Mouse (Mus musculus): ENCODE results near the gene Hid1. TPM values are rescaled to one million over a fixed set of nuclear protein-coding genes. Genes with fewer than 3 reads are reported as not detected.

Hid1 gene
- total RNA-seq, 1 experiment: 2.4 TPM

DNA sequence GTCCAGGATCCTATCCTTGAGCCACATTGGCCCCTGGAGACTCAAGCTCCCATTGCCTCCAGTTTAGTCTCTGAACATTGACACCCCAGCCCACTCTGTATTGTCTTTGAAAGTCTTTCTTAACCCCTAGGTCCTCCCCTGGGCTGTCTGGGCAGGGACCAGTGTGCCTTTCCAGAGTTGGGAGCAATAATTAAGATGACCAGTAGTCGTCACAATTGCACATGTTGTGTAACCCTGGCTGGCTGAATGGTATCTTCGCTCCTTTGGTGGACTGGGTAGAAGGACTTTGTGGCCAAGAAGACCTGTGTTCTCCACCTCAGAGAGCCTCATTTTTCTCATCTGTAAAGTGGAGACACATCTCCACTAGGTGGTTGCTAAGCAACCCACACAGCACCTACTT is 53.3 kb downstream of the Hid1 start:
- H3K9me3 ChIP-seq (ENCODE audit: control insufficient read depth, insufficient read depth, low read depth, low read length): no peaks in the 10 kb centered on the region
- H3K4me3 ChIP-seq (ENCODE audit: insufficient read depth in 1 of 2, low read depth in 1 of 2, low read length in 2 of 2, poor library complexity in 1 of 2, severe bottlenecking in 1 of 2): no peak overlapping the region
- in situ Hi-C loops (cut with MboI; ENCODE audit: low sequenced_read_pairs in 2 of 2, unreplicated experiment in 2 of 2): no loop called here
- DNase-seq (ENCODE audit: low read depth, low spot score): no peak
- H3K36me3 ChIP-seq (ENCODE audit: control insufficient read depth, insufficient read depth, low read length, poor library complexity, severe bottlenecking): no peaks in the 10 kb centered on the region
- no peak overlapping the region for H3K27ac ChIP-seq (ENCODE audit: insufficient read depth, low read depth, low read length, poor library complexity, severe bottlenecking)
- no peak for TF ChIP-seq ZNF384 (IDR thresholded peaks at IDR 0.05; ENCODE audit: low read depth, low read length)
- no peak for TF ChIP-seq MAFK (IDR thresholded peaks at IDR 0.05; ENCODE audit: insufficient read depth, low read depth, low read length)
- H3K4me1 ChIP-seq (ENCODE audit: control insufficient read depth in 2 of 2, insufficient read depth in 2 of 2, low read length in 2 of 2, poor library complexity in 1 of 2): peaks cover 2 to 3% of the 10 kb centered on the region in 2 experiments; a peak in 1 of 4 replicates
- H3K9ac ChIP-seq (ENCODE audit: insufficient read depth, low read depth, low read length, poor library complexity, severe bottlenecking): no peak overlapping the region

DNA sequence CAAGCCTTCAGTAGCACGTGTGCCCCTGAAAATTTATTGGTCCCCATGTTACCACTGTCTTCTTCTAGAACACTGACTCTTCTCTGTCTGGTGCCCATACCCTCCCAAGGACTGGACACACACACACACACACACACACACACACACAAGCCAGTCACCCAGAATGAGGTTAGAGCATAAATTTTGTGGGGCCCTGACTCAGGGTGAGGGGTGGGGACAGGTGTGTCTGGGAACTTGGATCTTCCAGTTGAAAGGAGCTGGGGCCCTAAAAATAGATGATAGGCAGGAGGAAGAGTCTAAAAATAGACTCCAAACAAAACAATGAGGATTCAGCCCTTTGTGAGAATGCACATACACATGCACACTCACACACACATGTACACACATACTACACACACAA is 58.8 kb downstream of the Hid1 start:
- no peaks in the 10 kb centered on the region for H3K9me3 ChIP-seq (ENCODE audit: control insufficient read depth, insufficient read depth, low read depth, low read length)
- H3K4me1 ChIP-seq (ENCODE audit: control insufficient read depth in 2 of 2, insufficient read depth in 2 of 2, low read length in 2 of 2, poor library complexity in 1 of 2): 0 out of 4 replicates have a peak, but pooled peaks cover 0 to 7% of the 10 kb centered on the region in 2 experiments
- H3K36me3 ChIP-seq (ENCODE audit: control insufficient read depth, insufficient read depth, low read length, poor library complexity, severe bottlenecking): no peaks in the 10 kb centered on the region
- in situ Hi-C loops (cut with MboI; ENCODE audit: low sequenced_read_pairs in 2 of 2, unreplicated experiment in 2 of 2): no loop called here
- no peak overlapping the region for H3K27ac ChIP-seq (ENCODE audit: insufficient read depth, low read depth, low read length, poor library complexity, severe bottlenecking)
- TF ChIP-seq MAFK (IDR thresholded peaks at IDR 0.05; ENCODE audit: insufficient read depth, low read depth, low read length): no peak
- no peak for TF ChIP-seq ZNF384 (IDR thresholded peaks at IDR 0.05; ENCODE audit: low read depth, low read length)
- no peak for TF ChIP-seq ZC3H11A (IDR thresholded peaks at IDR 0.05; ENCODE audit: borderline replicate concordance, low read depth, low read length)
- TF ChIP-seq CHD2 (IDR thresholded peaks at IDR 0.05; ENCODE audit: low read depth, low read length): no peak
- TF ChIP-seq HCFC1 (IDR thresholded peaks at IDR 0.05; ENCODE audit: borderline replicate concordance, insufficient read depth, low read length): no peak
- no peak for DNase-seq (ENCODE audit: low read depth, low spot score)
- no peak overlapping the region for H3K4me3 ChIP-seq (ENCODE audit: insufficient read depth in 1 of 2, low read depth in 1 of 2, low read length in 2 of 2, poor library complexity in 1 of 2, severe bottlenecking in 1 of 2)
- no peak overlapping the region for H3K9ac ChIP-seq (ENCODE audit: insufficient read depth, low read depth, low read length, poor library complexity, severe bottlenecking)

DNA sequence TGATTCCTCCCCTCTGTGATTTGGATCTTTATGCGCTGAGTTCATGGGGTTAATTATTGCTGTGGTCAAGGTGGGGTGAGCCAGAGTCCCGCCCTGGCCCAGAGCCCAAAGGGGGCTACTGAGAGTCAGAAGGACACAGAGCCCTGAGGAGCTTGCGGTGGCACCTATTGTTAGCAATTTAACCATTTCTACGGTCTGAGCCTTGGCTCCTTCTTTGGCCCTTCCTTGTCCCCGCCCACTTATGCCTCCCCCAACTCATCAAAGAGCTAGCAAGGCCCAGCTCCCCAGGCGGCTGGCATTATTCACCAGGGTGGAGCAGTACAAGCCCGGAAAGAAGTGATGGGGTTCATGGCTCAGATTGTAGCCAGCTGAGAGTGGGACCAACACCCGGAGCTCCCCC is 60.7 kb downstream of the Hid1 start, which contains the start of gene Otop2:
Gene Otop2, plus strand, starts transcription at position 301 of the 400 bp plus-strand sequence.
- Histone ChIP-seq H3K4me1 (ENCODE audit: control insufficient read depth in 2 of 2, insufficient read depth in 2 of 2, low read length in 2 of 2, poor library complexity in 1 of 2) (peaks cover 0 to 7% of the 10 kb centered on the region in 2 experiments; a peak in 1 of 4 replicates), H3K9me3 (ENCODE audit: control insufficient read depth, insufficient read depth, low read depth, low read length) (no peaks in the 10 kb centered on the region), H3K4me3 (ENCODE audit: insufficient read depth in 1 of 2, low read depth in 1 of 2, low read length in 2 of 2, poor library complexity in 1 of 2, severe bottlenecking in 1 of 2) (no peak within 1 kb of the TSS), H3K9ac (ENCODE audit: insufficient read depth, low read depth, low read length, poor library complexity, severe bottlenecking) (no peak within 1 kb of the TSS), H3K36me3 (ENCODE audit: control insufficient read depth, insufficient read depth, low read length, poor library complexity, severe bottlenecking) (no peaks in the 10 kb centered on the region), H3K27ac (ENCODE audit: insufficient read depth, low read depth, low read length, poor library complexity, severe bottlenecking) (no peak within 1 kb of the TSS)
- in situ Hi-C loops (cut with MboI; ENCODE audit: low sequenced_read_pairs in 2 of 2, unreplicated experiment in 2 of 2): no loop called here
- no peak for DNase-seq (ENCODE audit: low read depth, low spot score)
- TF ChIP-seq HCFC1 (IDR thresholded peaks at IDR 0.05; ENCODE audit: borderline replicate concordance, insufficient read depth, low read length) (no peak), CHD2 (IDR thresholded peaks at IDR 0.05; ENCODE audit: low read depth, low read length) (no peak), ZNF384 (IDR thresholded peaks at IDR 0.05; ENCODE audit: low read depth, low read length) (no peak), ZC3H11A (IDR thresholded peaks at IDR 0.05; ENCODE audit: borderline replicate concordance, low read depth, low read length) (no peak), MAFK (IDR thresholded peaks at IDR 0.05; ENCODE audit: insufficient read depth, low read depth, low read length) (no peak)

DNA sequence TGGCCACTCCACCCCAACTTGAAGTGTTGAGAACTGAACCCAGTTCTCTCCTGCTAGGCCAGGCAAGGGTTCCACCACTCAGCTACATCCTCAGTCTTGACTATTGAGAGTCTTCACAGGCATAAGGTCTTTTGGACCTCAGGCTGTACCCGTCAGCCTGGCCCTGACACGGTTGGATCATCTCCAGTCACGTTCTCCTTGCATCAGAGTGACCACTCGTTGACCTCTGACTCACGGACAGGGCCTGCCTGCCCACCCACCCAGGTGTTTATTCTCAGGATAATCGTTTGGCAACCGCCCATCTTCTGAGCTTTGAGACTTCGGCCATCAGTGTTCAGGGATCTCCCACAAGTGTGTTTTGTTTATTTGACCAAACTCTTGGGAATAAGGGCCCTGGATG is 64.4 kb downstream of the Hid1 start:
- H3K27ac ChIP-seq (ENCODE audit: insufficient read depth, low read depth, low read length, poor library complexity, severe bottlenecking): no peak overlapping the region
- TF ChIP-seq MAFK (IDR thresholded peaks at IDR 0.05; ENCODE audit: insufficient read depth, low read depth, low read length) (no peak), ZNF384 (IDR thresholded peaks at IDR 0.05; ENCODE audit: low read depth, low read length) (no peak), CHD2 (IDR thresholded peaks at IDR 0.05; ENCODE audit: low read depth, low read length) (no peak), HCFC1 (IDR thresholded peaks at IDR 0.05; ENCODE audit: borderline replicate concordance, insufficient read depth, low read length) (no peak), ZC3H11A (IDR thresholded peaks at IDR 0.05; ENCODE audit: borderline replicate concordance, low read depth, low read length) (no peak)
- H3K9me3 ChIP-seq (ENCODE audit: control insufficient read depth, insufficient read depth, low read depth, low read length): no peaks in the 10 kb centered on the region
- H3K9ac ChIP-seq (ENCODE audit: insufficient read depth, low read depth, low read length, poor library complexity, severe bottlenecking): no peak overlapping the region
- in situ Hi-C loops (cut with MboI; ENCODE audit: low sequenced_read_pairs in 2 of 2, unreplicated experiment in 2 of 2): no loop called here
- H3K36me3 ChIP-seq (ENCODE audit: control insufficient read depth, insufficient read depth, low read length, poor library complexity, severe bottlenecking): no peaks in the 10 kb centered on the region
- peaks cover 0 to 7% of the 10 kb centered on the region in 2 experiments; a peak in 1 of 4 replicates for H3K4me1 ChIP-seq (ENCODE audit: control insufficient read depth in 2 of 2, insufficient read depth in 2 of 2, low read length in 2 of 2, poor library complexity in 1 of 2)
- no peak overlapping the region for H3K4me3 ChIP-seq (ENCODE audit: insufficient read depth in 1 of 2, low read depth in 1 of 2, low read length in 2 of 2, poor library complexity in 1 of 2, severe bottlenecking in 1 of 2)
- no peak for DNase-seq (ENCODE audit: low read depth, low spot score)

DNA sequence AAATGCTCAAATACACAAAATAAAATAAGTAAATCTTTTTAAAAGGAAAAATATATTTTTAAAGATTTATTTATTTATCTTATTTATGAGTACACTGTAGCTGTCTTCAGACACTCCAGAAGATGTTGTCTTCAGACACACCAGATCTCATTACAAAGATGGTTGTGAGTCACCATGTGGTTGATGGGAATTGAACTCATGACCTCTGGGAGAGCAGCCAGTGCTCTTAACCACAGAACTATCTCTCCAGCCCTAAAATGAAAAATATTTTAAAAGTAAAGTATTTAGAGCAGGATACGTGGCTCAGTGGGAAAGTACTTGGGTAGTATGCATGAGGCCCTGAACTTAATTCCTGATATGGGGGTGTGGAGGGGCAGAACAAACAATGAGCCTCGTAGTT is 66.2 kb downstream of the Hid1 start:
- Histone ChIP-seq H3K4me1 (ENCODE audit: control insufficient read depth in 2 of 2, insufficient read depth in 2 of 2, low read length in 2 of 2, poor library complexity in 1 of 2) (peaks cover 0 to 5% of the 10 kb centered on the region in 2 experiments; a peak in 1 of 4 replicates), H3K36me3 (ENCODE audit: control insufficient read depth, insufficient read depth, low read length, poor library complexity, severe bottlenecking) (no peaks in the 10 kb centered on the region), H3K4me3 (ENCODE audit: insufficient read depth in 1 of 2, low read depth in 1 of 2, low read length in 2 of 2, poor library complexity in 1 of 2, severe bottlenecking in 1 of 2) (no peak overlapping the region), H3K27ac (ENCODE audit: insufficient read depth, low read depth, low read length, poor library complexity, severe bottlenecking) (no peak overlapping the region), H3K9ac (ENCODE audit: insufficient read depth, low read depth, low read length, poor library complexity, severe bottlenecking) (no peak overlapping the region), H3K9me3 (ENCODE audit: control insufficient read depth, insufficient read depth, low read depth, low read length) (no peaks in the 10 kb centered on the region)
- in situ Hi-C loops (cut with MboI; ENCODE audit: low sequenced_read_pairs in 2 of 2, unreplicated experiment in 2 of 2): no loop called here
- no peak for TF ChIP-seq HCFC1 (IDR thresholded peaks at IDR 0.05; ENCODE audit: borderline replicate concordance, insufficient read depth, low read length)
- no peak for TF ChIP-seq MAFK (IDR thresholded peaks at IDR 0.05; ENCODE audit: insufficient read depth, low read depth, low read length)
- TF ChIP-seq ZC3H11A (IDR thresholded peaks at IDR 0.05; ENCODE audit: borderline replicate concordance, low read depth, low read length): no peak
- no peak for TF ChIP-seq ZNF384 (IDR thresholded peaks at IDR 0.05; ENCODE audit: low read depth, low read length)
- no peak for TF ChIP-seq CHD2 (IDR thresholded peaks at IDR 0.05; ENCODE audit: low read depth, low read length)
- no peak for DNase-seq (ENCODE audit: low read depth, low spot score)
